Mouse (Mus musculus): ENCODE data around the gene Slc2a1.

The Slc2a1 gene

GRCm38 (mm10) chr4:119129096-119129495 is 20.6 kb downstream of the Slc2a1 start:
- no peak for DNase-seq (ENCODE audit: low read depth in 1 of 2, low spot score in 2 of 2)

- DNase-seq (ENCODE audit: low read depth in 1 of 2, low spot score in 2 of 2): no peak
Observed at GRCm38 (mm10) chr4:119131189-119131910, 22.8 kb downstream of the Slc2a1 start.

GRCm38 (mm10) chr4:119133306-119133705 is 24.8 kb downstream of the Slc2a1 start:
- DNase-seq (ENCODE audit: low read depth in 1 of 2, low spot score in 2 of 2): no peak

- DNase-seq (ENCODE audit: low read depth in 1 of 2, low spot score in 2 of 2): no peak
Observed at GRCm38 (mm10) chr4:119133860-119134259, 25.3 kb downstream of the Slc2a1 start.

- no peak for DNase-seq (ENCODE audit: low read depth in 1 of 2, low spot score in 2 of 2)
Observed at GRCm38 (mm10) chr4:119137313-119137712, 28.8 kb downstream of the Slc2a1 start.

- DNase-seq (ENCODE audit: low read depth in 1 of 2, low spot score in 2 of 2): no peak
Observed at GRCm38 (mm10) chr4:119138171-119138570, 29.7 kb downstream of the Slc2a1 start.

- no peak for DNase-seq (ENCODE audit: low read depth in 1 of 2, low spot score in 2 of 2)
Observed at GRCm38 (mm10) chr4:119138776-119139175, 30.3 kb downstream of the Slc2a1 start.

GRCm38 (mm10) chr4:119140126-119140525 is 31.6 kb downstream of the Slc2a1 start:
- DNase-seq (ENCODE audit: low read depth in 1 of 2, low spot score in 2 of 2): no peak

GRCm38 (mm10) chr4:119141191-119141590 is 32.7 kb downstream of the Slc2a1 start:
- DNase-seq (ENCODE audit: low read depth in 1 of 2, low spot score in 2 of 2): no peak

- no peak for DNase-seq (ENCODE audit: low read depth in 1 of 2, low spot score in 2 of 2)
Observed at GRCm38 (mm10) chr4:119142230-119142871, 33.8 kb downstream of the Slc2a1 start.

GRCm38 (mm10) chr4:119146816-119147215 is 38.3 kb downstream of the Slc2a1 start:
- no peak for DNase-seq (ENCODE audit: low read depth in 1 of 2, low spot score in 2 of 2)

GRCm38 (mm10) chr4:119147347-119147746 is 38.8 kb downstream of the Slc2a1 start:
- no peak for DNase-seq (ENCODE audit: low read depth in 1 of 2, low spot score in 2 of 2)

- DNase-seq (ENCODE audit: low read depth in 1 of 2, low spot score in 2 of 2): no peak
Observed at GRCm38 (mm10) chr4:119148741-119149140, 40.2 kb downstream of the Slc2a1 start.

- peak in 1 of 2 experiments; percentile 46 for DNase-seq (ENCODE audit: low read depth in 1 of 2, low spot score in 2 of 2)
Observed at GRCm38 (mm10) chr4:119157186-119157585, 48.7 kb downstream of the Slc2a1 start.

- DNase-seq (ENCODE audit: low read depth in 1 of 2, low spot score in 2 of 2): no peak
Observed at GRCm38 (mm10) chr4:119157891-119158290, 49.4 kb downstream of the Slc2a1 start.

GRCm38 (mm10) chr4:119161358-119161757 is 52.8 kb downstream of the Slc2a1 start:
- DNase-seq (ENCODE audit: low read depth in 1 of 2, low spot score in 2 of 2): no peak

GRCm38 (mm10) chr4:119162990-119163389 is 54.5 kb downstream of the Slc2a1 start:
- DNase-seq (ENCODE audit: low read depth in 1 of 2, low spot score in 2 of 2): no peak

- no peak for DNase-seq (ENCODE audit: low read depth in 1 of 2, low spot score in 2 of 2)
Observed at GRCm38 (mm10) chr4:119165916-119166315, 57.4 kb downstream of the Slc2a1 start.

- DNase-seq (ENCODE audit: low read depth in 1 of 2, low spot score in 2 of 2): no peak
Observed at GRCm38 (mm10) chr4:119167068-119167467, 58.6 kb downstream of the Slc2a1 start.

- DNase-seq (ENCODE audit: low read depth in 1 of 2, low spot score in 2 of 2): peak; percentile 30 to 69
Observed at GRCm38 (mm10) chr4:119167663-119168062, 59.2 kb downstream of the Slc2a1 start.

- no peak for DNase-seq (ENCODE audit: low read depth in 1 of 2, low spot score in 2 of 2)
Observed at GRCm38 (mm10) chr4:119172919-119173650, 64.6 kb downstream of the Slc2a1 start.

GRCm38 (mm10) chr4:119173851-119174453 is 65.4 kb downstream of the Slc2a1 start, which contains the start of gene Zfp691:
Zfp691 (minus strand) TSS chr4:119174195.
- peak; percentile 80 to 85 for DNase-seq (ENCODE audit: low read depth in 1 of 2, low spot score in 2 of 2)

Data from monocyte, adult 2 months (primary cell).